Mouse (Mus musculus): ENCODE measurements at regions not wholly inside any gene's neighbourhood (a gene's known extent, or its start where the extent isn't known, plus 50 kb on each side); places are given as distances from the start of the nearest gene placed in this dataset.
A peak's percentile ranks its signal among the peaks of the same experiment; 100 is the strongest.
"Not testable (repeated sequence)": the region's sequence is repeated elsewhere in the genome, so short reads cannot be mapped to it uniquely, and the experiment has no call there.

- H3K9ac ChIP-seq (ENCODE audit: control insufficient read depth, low read depth, low read length, poor library complexity, severe bottlenecking) = no peak overlapping the region
- H3K4me3 ChIP-seq (ENCODE audit: control insufficient read depth in 1 of 2, insufficient read depth in 1 of 2, low read depth in 2 of 2, low read length in 2 of 2) = no peak overlapping the region
- DNase-seq (ENCODE audit: low read depth, low spot score) = no peak
- TF ChIP-seq ZC3H11A (IDR thresholded peaks at IDR 0.05; ENCODE audit: low read depth, low read length) (no peak), ZNF384 (IDR thresholded peaks at IDR 0.05; ENCODE audit: low read depth, low read length) (0 out of 2 replicates have a peak, but pooled peaks have one; percentile 26)
- no peaks in the 10 kb centered on the region for H3K4me1 ChIP-seq (ENCODE audit: control insufficient read depth in 1 of 2, insufficient read depth in 2 of 2, low read length in 2 of 2)
- no peaks in the 10 kb centered on the region for H3K36me3 ChIP-seq (ENCODE audit: control insufficient read depth in 1 of 2, insufficient read depth in 2 of 2, low read length in 2 of 2)
- no peaks in the 10 kb centered on the region for H3K27me3 ChIP-seq (ENCODE audit: control insufficient read depth in 1 of 2, insufficient read depth in 2 of 2, low read length in 2 of 2)
- no peak overlapping the region for H3K27ac ChIP-seq (ENCODE audit: control insufficient read depth, low read depth, low read length)
- no peaks in the 10 kb centered on the region for H3K9me3 ChIP-seq (replicated peaks; ENCODE audit: insufficient read depth, low read length)
- H3K79me2 ChIP-seq (ENCODE audit: control insufficient read depth, insufficient read depth, low read length, poor library complexity) = no peaks in the 10 kb centered on the region
Measured at GRCm38 (mm10) chr13:113448378-113448777, 155.4 kb downstream of the BC067074 start.

GRCm38 (mm10) chr13:113446226-113446625, 153.3 kb downstream of the BC067074 start:
- DNase-seq (ENCODE audit: low read depth, low spot score) = peak; percentile 4
- no peaks in the 10 kb centered on the region for H3K36me3 ChIP-seq (ENCODE audit: control insufficient read depth in 1 of 2, insufficient read depth in 2 of 2, low read length in 2 of 2)
- H3K9me3 ChIP-seq (replicated peaks; ENCODE audit: insufficient read depth, low read length) = no peaks in the 10 kb centered on the region
- no peaks in the 10 kb centered on the region for H3K79me2 ChIP-seq (ENCODE audit: control insufficient read depth, insufficient read depth, low read length, poor library complexity)
- no peaks in the 10 kb centered on the region for H3K4me1 ChIP-seq (ENCODE audit: control insufficient read depth in 1 of 2, insufficient read depth in 2 of 2, low read length in 2 of 2)
- H3K27me3 ChIP-seq (ENCODE audit: control insufficient read depth in 1 of 2, insufficient read depth in 2 of 2, low read length in 2 of 2) = no peaks in the 10 kb centered on the region
- H3K27ac ChIP-seq (ENCODE audit: control insufficient read depth, low read depth, low read length) = no peak overlapping the region
- TF ChIP-seq GABPA (IDR thresholded peaks at IDR 0.05; ENCODE audit: low read depth, low read length) (no peak), NELFE (IDR thresholded peaks at IDR 0.05; ENCODE audit: low read depth, low read length) (no peak), SIN3A (IDR thresholded peaks at IDR 0.05; ENCODE audit: low read length) (no peak), MYB (IDR thresholded peaks at IDR 0.05; ENCODE audit: low read depth, low read length) (no peak), EP300 (IDR thresholded peaks at IDR 0.05; ENCODE audit: low read depth in 1 of 2, low read length in 2 of 2) (no peak), CHD1 (IDR thresholded peaks at IDR 0.05; ENCODE audit: low read depth, low read length) (no peak), ZNF384 (IDR thresholded peaks at IDR 0.05; ENCODE audit: low read depth, low read length) (no peak), USF1 (IDR thresholded peaks at IDR 0.05; ENCODE audit: low read depth, low read length) (no peak), MXI1 (IDR thresholded peaks at IDR 0.05; ENCODE audit: low read depth, low read length) (no peak), POLR2AphosphoS2 (IDR thresholded peaks at IDR 0.05; ENCODE audit: low read length) (no peak), TCF12 (IDR thresholded peaks at IDR 0.05; ENCODE audit: low read depth, low read length) (no peak), POLR2AphosphoS5 (IDR thresholded peaks at IDR 0.05; ENCODE audit: borderline replicate concordance, low read depth, low read length) (no peak)
- H3K9ac ChIP-seq (ENCODE audit: control insufficient read depth, low read depth, low read length, poor library complexity, severe bottlenecking) = no peak overlapping the region
- H3K4me3 ChIP-seq (ENCODE audit: control insufficient read depth in 1 of 2, insufficient read depth in 1 of 2, low read depth in 2 of 2, low read length in 2 of 2) = no peak overlapping the region

- not testable (repeated sequence) for H3K36me3 ChIP-seq (ENCODE audit: control insufficient read depth in 1 of 2, insufficient read depth in 2 of 2, low read length in 2 of 2); H3K4me3 ChIP-seq (ENCODE audit: control insufficient read depth in 1 of 2, insufficient read depth in 1 of 2, low read depth in 2 of 2, low read length in 2 of 2); H3K9me3 ChIP-seq (replicated peaks; ENCODE audit: insufficient read depth, low read length); H3K79me2 ChIP-seq (ENCODE audit: control insufficient read depth, insufficient read depth, low read length, poor library complexity); H3K27me3 ChIP-seq (ENCODE audit: control insufficient read depth in 1 of 2, insufficient read depth in 2 of 2, low read length in 2 of 2); H3K27ac ChIP-seq (ENCODE audit: control insufficient read depth, low read depth, low read length); H3K9ac ChIP-seq (ENCODE audit: control insufficient read depth, low read depth, low read length, poor library complexity, severe bottlenecking); DNase-seq (ENCODE audit: low read depth, low spot score); H3K4me1 ChIP-seq (ENCODE audit: control insufficient read depth in 1 of 2, insufficient read depth in 2 of 2, low read length in 2 of 2)
Measured at GRCm38 (mm10) chr13:113444481-113444880, 151.5 kb downstream of the BC067074 start.
